Mouse (Mus musculus): ENCODE measurements around the gene Rpl14. TPM values are rescaled to one million over a fixed set of nuclear protein-coding genes. Genes with fewer than 3 reads are reported as not detected.
"Not testable (repeated sequence)": the region's sequence is repeated elsewhere in the genome, so short reads cannot be mapped to it uniquely, and the experiment has no call there.

Rpl14 gene
- total and polyA plus RNA-seq, 2 experiments, result 113 to 174 TPM

GRCm38 (mm10) chr9:120532062-120532461, 39.2 kb upstream of the Rpl14 start:
- no peak for TF ChIP-seq CTCF (IDR thresholded peaks at IDR 0.05; ENCODE audit: low read depth, low read length)
- TF ChIP-seq POLR2A (IDR thresholded peaks at IDR 0.05; ENCODE audit: extremely low read depth, insufficient read depth, low read length), result no peak
- no peak for DNase-seq (ENCODE audit: extremely low read depth, low read depth, low spot score)
- H3K4me3 ChIP-seq (ENCODE audit: insufficient read depth, low read depth, low read length), result no peak overlapping the region
- no peak overlapping the region for H3K27ac ChIP-seq (replicated peaks; ENCODE audit: insufficient read depth, low read depth, low read length)
- H3K9ac ChIP-seq (ENCODE audit: low read depth, low read length), result no peak overlapping the region
- 90% methylated on average over 6 of the region's 6 CpGs for WGBS
- no peaks in the 10 kb centered on the region; the same call in 1 of the 2 replicates for H3K4me1 ChIP-seq (ENCODE audit: control insufficient read depth, insufficient read depth, low read length)
- no peaks in the 10 kb centered on the region for H3K27me3 ChIP-seq (ENCODE audit: control insufficient read depth, insufficient read depth, low read length)
- no peaks in the 10 kb centered on the region for H3K79me2 ChIP-seq (ENCODE audit: control insufficient read depth, insufficient read depth, low read length)
- H3K36me3 ChIP-seq (ENCODE audit: control insufficient read depth, insufficient read depth, low read length), result no peaks in the 10 kb centered on the region

GRCm38 (mm10) chr9:120532691-120533090, 38.6 kb upstream of the Rpl14 start:
- H3K27me3 ChIP-seq (ENCODE audit: control insufficient read depth, insufficient read depth, low read length), result no peaks in the 10 kb centered on the region
- 85% methylated on average over 6 of the region's 6 CpGs for WGBS
- no peak overlapping the region for H3K9ac ChIP-seq (ENCODE audit: low read depth, low read length)
- H3K79me2 ChIP-seq (ENCODE audit: control insufficient read depth, insufficient read depth, low read length), result no peaks in the 10 kb centered on the region
- no peaks in the 10 kb centered on the region for H3K36me3 ChIP-seq (ENCODE audit: control insufficient read depth, insufficient read depth, low read length)
- DNase-seq (ENCODE audit: extremely low read depth, low read depth, low spot score), result no peak
- no peaks in the 10 kb centered on the region; the same call in 1 of the 2 replicates for H3K4me1 ChIP-seq (ENCODE audit: control insufficient read depth, insufficient read depth, low read length)
- no peak overlapping the region for H3K4me3 ChIP-seq (ENCODE audit: insufficient read depth, low read depth, low read length)
- TF ChIP-seq POLR2A (IDR thresholded peaks at IDR 0.05; ENCODE audit: extremely low read depth, insufficient read depth, low read length) (no peak), CTCF (IDR thresholded peaks at IDR 0.05; ENCODE audit: low read depth, low read length) (no peak)
- H3K27ac ChIP-seq (replicated peaks; ENCODE audit: insufficient read depth, low read depth, low read length), result no peak overlapping the region

DNA sequence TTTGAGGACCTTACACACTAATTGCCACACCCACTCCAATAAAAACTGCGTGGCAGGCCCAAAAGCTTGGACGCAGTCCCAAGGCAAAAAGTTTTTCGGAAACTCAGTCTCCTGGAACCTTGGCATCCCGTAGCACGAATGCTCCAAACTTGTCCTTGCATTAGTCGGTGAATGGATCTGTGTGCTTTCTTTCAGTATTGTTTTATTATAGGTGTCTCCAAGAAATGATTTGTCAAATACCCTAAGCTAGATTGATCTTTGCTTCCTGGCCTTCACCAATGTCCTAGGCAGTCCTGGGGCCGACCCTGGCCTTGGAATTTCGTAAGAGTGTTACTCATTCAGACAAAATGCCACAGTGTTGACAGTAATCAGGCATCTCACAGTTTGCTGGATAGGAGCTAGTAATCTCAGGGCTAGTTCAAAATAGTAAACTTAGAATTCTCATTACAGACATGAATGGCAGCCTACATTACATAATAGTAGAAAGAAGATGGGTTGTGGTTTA, 37.7 kb upstream of the Rpl14 start:
- not testable (repeated sequence) for H3K4me1 ChIP-seq (ENCODE audit: control insufficient read depth, insufficient read depth, low read length); H3K9ac ChIP-seq (ENCODE audit: low read depth, low read length); H3K4me3 ChIP-seq (ENCODE audit: insufficient read depth, low read depth, low read length); H3K79me2 ChIP-seq (ENCODE audit: control insufficient read depth, insufficient read depth, low read length); H3K36me3 ChIP-seq (ENCODE audit: control insufficient read depth, insufficient read depth, low read length); H3K27me3 ChIP-seq (ENCODE audit: control insufficient read depth, insufficient read depth, low read length); DNase-seq (ENCODE audit: extremely low read depth, low read depth, low spot score); H3K27ac ChIP-seq (replicated peaks; ENCODE audit: insufficient read depth, low read depth, low read length)
- 90% methylated on average over 8 of the region's 8 CpGs for WGBS

DNA sequence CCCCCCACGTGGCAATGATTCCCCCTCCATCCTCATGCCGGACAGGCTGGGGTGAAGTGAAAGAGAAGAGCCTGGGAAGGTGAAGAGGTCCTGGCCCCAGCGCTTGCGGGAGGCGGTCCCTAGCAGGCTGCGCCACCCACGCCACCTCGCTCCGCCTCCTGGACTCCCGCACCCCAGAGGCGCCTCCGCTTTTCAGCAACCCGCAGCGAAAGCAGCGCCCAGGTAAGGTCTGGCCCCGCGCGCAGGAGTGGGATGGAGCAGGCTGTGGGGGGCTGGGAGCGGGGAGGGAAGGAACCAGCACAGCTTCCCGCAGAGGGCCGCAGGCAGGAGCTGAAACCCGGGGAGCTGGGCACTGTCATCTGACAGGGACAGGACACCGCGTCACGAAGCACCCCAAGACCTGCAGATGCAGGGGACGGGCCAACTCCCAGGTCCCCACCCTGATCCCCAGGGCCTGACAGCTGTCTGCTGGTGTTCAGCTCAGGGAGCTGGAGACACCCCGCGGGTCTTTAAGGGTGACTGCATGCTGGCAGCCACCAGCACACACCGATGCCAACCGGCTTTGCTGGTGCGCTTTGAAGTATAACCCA, 31.5 kb upstream of the Rpl14 start, which contains the start of gene Entpd3:
Entpd3 (plus strand) TSS at position 157 of the 590 bp plus-strand sequence.
- WGBS, result 3% methylated on average over 31 of the region's 31 CpGs
- TF ChIP-seq POLR2A (IDR thresholded peaks at IDR 0.05; ENCODE audit: extremely low read depth, insufficient read depth, low read length) (no peak), CTCF (IDR thresholded peaks at IDR 0.05; ENCODE audit: low read depth, low read length) (no peak)

GRCm38 (mm10) chr9:120541411-120541810, 29.8 kb upstream of the Rpl14 start:
- peaks cover 7% of the 10 kb centered on the region for H3K27me3 ChIP-seq (ENCODE audit: control insufficient read depth, insufficient read depth, low read length)
- 20% methylated on average over 2 of the region's 2 CpGs for WGBS
- DNase-seq (ENCODE audit: extremely low read depth, low read depth, low spot score), result no peak

More for the DNA sequence above, 31.5 kb upstream of the Rpl14 start, which contains the start of gene Entpd3:
- peak within 1 kb of the TSS; percentile 47; the same call in 1 of the 2 replicates for H3K4me3 ChIP-seq (ENCODE audit: insufficient read depth, low read depth, low read length)
- peaks cover 7% of the 10 kb centered on the region for H3K27me3 ChIP-seq (ENCODE audit: control insufficient read depth, insufficient read depth, low read length)
- no peak within 1 kb of the TSS for H3K9ac ChIP-seq (ENCODE audit: low read depth, low read length)
- peak; percentile 6 for DNase-seq (ENCODE audit: extremely low read depth, low read depth, low spot score)
- H3K27ac ChIP-seq (replicated peaks; ENCODE audit: insufficient read depth, low read depth, low read length), result no peak within 1 kb of the TSS
- no peaks in the 10 kb centered on the region for H3K79me2 ChIP-seq (ENCODE audit: control insufficient read depth, insufficient read depth, low read length)
- no peaks in the 10 kb centered on the region for H3K4me1 ChIP-seq (ENCODE audit: control insufficient read depth, insufficient read depth, low read length)
- no peaks in the 10 kb centered on the region for H3K36me3 ChIP-seq (ENCODE audit: control insufficient read depth, insufficient read depth, low read length)

GRCm38 (mm10) chr9:120542241-120542640, 29.0 kb upstream of the Rpl14 start:
- DNase-seq (ENCODE audit: extremely low read depth, low read depth, low spot score), result no peak
- H3K36me3 ChIP-seq (ENCODE audit: control insufficient read depth, insufficient read depth, low read length), result no peaks in the 10 kb centered on the region
- peaks cover 10% of the 10 kb centered on the region for H3K27me3 ChIP-seq (ENCODE audit: control insufficient read depth, insufficient read depth, low read length)
- H3K79me2 ChIP-seq (ENCODE audit: control insufficient read depth, insufficient read depth, low read length), result no peaks in the 10 kb centered on the region
- TF ChIP-seq POLR2A (IDR thresholded peaks at IDR 0.05; ENCODE audit: extremely low read depth, insufficient read depth, low read length), result no peak
- TF ChIP-seq CTCF (IDR thresholded peaks at IDR 0.05; ENCODE audit: low read depth, low read length), result no peak
- H3K4me3 ChIP-seq (ENCODE audit: insufficient read depth, low read depth, low read length), result no peak overlapping the region
- H3K4me1 ChIP-seq (ENCODE audit: control insufficient read depth, insufficient read depth, low read length), result no peaks in the 10 kb centered on the region
- no peak overlapping the region for H3K9ac ChIP-seq (ENCODE audit: low read depth, low read length)
- no peak overlapping the region for H3K27ac ChIP-seq (replicated peaks; ENCODE audit: insufficient read depth, low read depth, low read length)
- 12% methylated on average over 6 of the region's 6 CpGs for WGBS

More at GRCm38 (mm10) chr9:120541411-120541810, 29.8 kb upstream of the Rpl14 start:
- no peak overlapping the region for H3K9ac ChIP-seq (ENCODE audit: low read depth, low read length)
- no peaks in the 10 kb centered on the region for H3K36me3 ChIP-seq (ENCODE audit: control insufficient read depth, insufficient read depth, low read length)
- no peaks in the 10 kb centered on the region for H3K79me2 ChIP-seq (ENCODE audit: control insufficient read depth, insufficient read depth, low read length)
- H3K4me3 ChIP-seq (ENCODE audit: insufficient read depth, low read depth, low read length), result no peak overlapping the region
- H3K27ac ChIP-seq (replicated peaks; ENCODE audit: insufficient read depth, low read depth, low read length), result no peak overlapping the region
- H3K4me1 ChIP-seq (ENCODE audit: control insufficient read depth, insufficient read depth, low read length), result no peaks in the 10 kb centered on the region
- no peak for TF ChIP-seq CTCF (IDR thresholded peaks at IDR 0.05; ENCODE audit: low read depth, low read length)
- no peak for TF ChIP-seq POLR2A (IDR thresholded peaks at IDR 0.05; ENCODE audit: extremely low read depth, insufficient read depth, low read length)
